Mouse (Mus musculus) midbrain, embryonic 12.5 days (tissue): ENCODE measurements around the gene Ank2. TPM values are rescaled to one million over a fixed set of nuclear protein-coding genes. Genes with fewer than 3 reads are reported as not detected.

Source experiments
- ATAC-seq: fragments of 200-750 bp; cut with Nextera tagmentation; 2 replicates; pipeline ENCODE4 v1.8.0; 2017; ENCODE audit warnings: low read depth, moderate TSS enrichment, moderate library complexity; ENCODE audit not compliant: low FRiP score
- H3K27ac ChIP-seq: fragments of 300-500 bp; sonication (generic); replicated peaks from 2 replicates; pipeline ENCODE4 v1.5.1; 2016; ENCODE audit warnings: mild to moderate bottlenecking
- H3K27me3 ChIP-seq: fragments of 300-500 bp; sonication (generic); 2 replicates; pipeline ENCODE4 v1.6.1; 2016; ENCODE audit warnings: mild to moderate bottlenecking
- H3K36me3 ChIP-seq: fragments of 300-500 bp; sonication (generic); 2 replicates; pipeline ENCODE4 v1.6.1; 2016
- H3K4me1 ChIP-seq: fragments of 300-500 bp; sonication (generic); 2 replicates; pipeline ENCODE4 v1.6.1; 2016
- H3K4me2 ChIP-seq: fragments of 300-500 bp; sonication (generic); replicated peaks from 2 replicates; pipeline ENCODE4 v1.6.1; 2016; ENCODE audit warnings: mild to moderate bottlenecking, moderate library complexity
- H3K4me3 ChIP-seq: fragments of 300-500 bp; sonication (generic); 2 replicates; pipeline ENCODE4 v1.5.1; 2016; ENCODE audit warnings: mild to moderate bottlenecking
- H3K9ac ChIP-seq: fragments of 300-500 bp; sonication (generic); replicated peaks from 2 replicates; pipeline ENCODE4 v1.6.1; 2016; ENCODE audit warnings: mild to moderate bottlenecking, moderate library complexity
- H3K9me3 ChIP-seq: fragments of 300-500 bp; sonication (generic); 2 replicates; pipeline ENCODE4 v1.6.1; 2016; ENCODE audit warnings: mild to moderate bottlenecking
- WGBS: fragments of 180-500 bp; shearing (Covaris S2); methylation state at CpG from one replicate; pipeline ENCODE4 v1.1.7; 2016; 5-methylcytosine and 5-hydroxymethylcytosine counted together
- polyA plus RNA-seq: library from polyadenylated mRNA; unstranded; fragments of >200 nt; fragmentation: Nextera tagmentation; extraction: Ambion mirVana; gene quantifications from 2 replicates; pipeline ENCODE4 v1.2.1, GENCODE M21; 2016

The Ank2 gene
- polyA plus RNA-seq, 1 experiment from 2014 or later: 141 TPM

GRCm38 (mm10) chr3:127137508-127137907, 361.6 kb downstream of the Ank2 start:
- H3K4me1 ChIP-seq: no peaks in the 10 kb centered on the region; the same call in 1 of the 2 replicates
- H3K27ac ChIP-seq: no peak overlapping the region
- WGBS: 75% methylated on average over 5 of the region's 5 CpGs
- no peaks in the 10 kb centered on the region for H3K9me3 ChIP-seq
- no peaks in the 10 kb centered on the region for H3K36me3 ChIP-seq
- H3K27me3 ChIP-seq: no peaks in the 10 kb centered on the region
- H3K4me2 ChIP-seq: no peak overlapping the region
- 0 out of 2 replicates have a peak, but pooled peaks have one; percentile 6 for ATAC-seq
- no peak overlapping the region for H3K9ac ChIP-seq
- no peak overlapping the region for H3K4me3 ChIP-seq

- WGBS: 59% methylated on average over 2 of the region's 2 CpGs
- H3K4me3 ChIP-seq: no peak overlapping the region
- peaks cover 13% of the 10 kb centered on the region for H3K4me1 ChIP-seq
- H3K27me3 ChIP-seq: no peaks in the 10 kb centered on the region
- H3K36me3 ChIP-seq: no peaks in the 10 kb centered on the region
- no peaks in the 10 kb centered on the region for H3K9me3 ChIP-seq
- no peak for ATAC-seq
- no peak overlapping the region for H3K27ac ChIP-seq
- no peak overlapping the region for H3K9ac ChIP-seq
- H3K4me2 ChIP-seq: no peak overlapping the region
Measured at GRCm38 (mm10) chr3:127134062-127134461, 365.1 kb downstream of the Ank2 start.

GRCm38 (mm10) chr3:127131048-127131447, 368.1 kb downstream of the Ank2 start:
- Histone ChIP-seq H3K4me1 (peaks cover 13% of the 10 kb centered on the region), H3K27me3 (no peaks in the 10 kb centered on the region), H3K9me3 (no peaks in the 10 kb centered on the region), H3K4me3 (no peak overlapping the region), H3K4me2 (no peak overlapping the region), H3K9ac (no peak overlapping the region), H3K36me3 (no peaks in the 10 kb centered on the region), H3K27ac (no peak overlapping the region)
- 35% methylated on average over 3 of the region's 3 CpGs for WGBS
- ATAC-seq: no peak

DNA sequence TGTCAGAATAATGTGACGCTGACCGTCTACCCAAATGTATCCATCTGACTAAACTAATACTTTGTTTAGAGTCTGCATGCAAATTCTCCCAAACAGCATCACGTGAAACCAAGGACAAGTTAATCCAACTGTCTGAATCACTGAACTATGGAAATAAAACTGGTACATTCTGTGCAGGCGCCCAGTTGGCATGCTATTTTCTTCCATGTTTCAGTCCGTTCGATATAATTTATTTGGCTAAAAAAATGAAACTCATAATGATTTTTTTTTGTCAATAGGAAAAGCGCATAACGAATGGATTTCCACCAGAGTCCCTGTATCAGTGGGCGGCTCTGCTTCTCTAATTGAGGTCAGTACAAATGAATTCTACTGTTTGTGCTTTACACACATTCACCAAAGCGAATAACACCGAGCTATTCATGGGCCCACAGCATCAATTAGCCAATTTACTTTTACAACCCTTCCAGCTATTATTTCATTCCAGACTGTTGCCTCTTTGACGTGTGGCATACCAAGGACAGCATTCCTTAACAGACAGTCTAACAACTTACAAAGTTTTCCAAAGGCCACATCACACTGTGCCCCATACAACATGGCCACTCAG, 368.9 kb downstream of the Ank2 start:
- 78% methylated on average over 12 of the region's 12 CpGs for WGBS
- Histone ChIP-seq H3K27me3 (no peaks in the 10 kb centered on the region), H3K27ac (no peak overlapping the region), H3K36me3 (no peaks in the 10 kb centered on the region), H3K9me3 (no peaks in the 10 kb centered on the region), H3K4me2 (no peak overlapping the region), H3K4me1 (peaks cover 13% of the 10 kb centered on the region), H3K9ac (no peak overlapping the region), H3K4me3 (no peak overlapping the region)
- 0 out of 2 replicates have a peak, but pooled peaks have one; percentile 39 for ATAC-seq

DNA sequence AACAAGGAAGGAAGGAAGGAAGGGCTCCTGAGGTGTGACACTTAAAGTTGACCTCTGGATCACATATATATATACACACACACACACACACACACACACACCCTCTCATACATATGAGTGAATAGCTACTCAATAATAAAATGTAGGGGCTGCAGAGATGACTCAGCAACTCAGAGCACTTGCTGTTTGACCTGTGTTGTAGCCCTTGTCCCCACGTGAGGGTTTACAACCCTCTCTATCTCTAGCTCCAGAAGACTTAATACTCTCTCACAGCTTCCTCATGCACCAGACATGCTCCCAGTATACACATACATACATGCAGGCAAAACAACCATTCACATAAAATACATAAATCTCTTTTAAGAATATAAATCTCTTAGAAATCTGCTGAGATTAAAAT, 369.4 kb downstream of the Ank2 start:
- Histone ChIP-seq H3K27ac (no peak overlapping the region), H3K4me2 (no peak overlapping the region), H3K36me3 (no peaks in the 10 kb centered on the region), H3K4me1 (peaks cover 16% of the 10 kb centered on the region), H3K9ac (no peak overlapping the region), H3K27me3 (no peaks in the 10 kb centered on the region), H3K9me3 (no peaks in the 10 kb centered on the region), H3K4me3 (no peak overlapping the region)
- 54% methylated on average over 1 of the region's 1 CpGs for WGBS
- ATAC-seq: no peak

GRCm38 (mm10) chr3:127127611-127128010, 371.5 kb downstream of the Ank2 start:
- H3K27me3 ChIP-seq: no peaks in the 10 kb centered on the region
- no peaks in the 10 kb centered on the region for H3K36me3 ChIP-seq
- no peak for ATAC-seq
- H3K4me3 ChIP-seq: no peak overlapping the region
- H3K4me1 ChIP-seq: peaks cover 28% of the 10 kb centered on the region
- no peak overlapping the region for H3K4me2 ChIP-seq
- no peaks in the 10 kb centered on the region for H3K9me3 ChIP-seq
- 60% methylated on average over 1 of the region's 1 CpGs for WGBS
- H3K9ac ChIP-seq: no peak overlapping the region
- H3K27ac ChIP-seq: no peak overlapping the region

- Histone ChIP-seq H3K27ac (no peak overlapping the region), H3K36me3 (no peaks in the 10 kb centered on the region), H3K4me2 (no peak overlapping the region), H3K4me3 (no peak overlapping the region), H3K4me1 (peaks cover 26% of the 10 kb centered on the region), H3K27me3 (no peaks in the 10 kb centered on the region), H3K9ac (no peak overlapping the region), H3K9me3 (no peaks in the 10 kb centered on the region)
- no peak for ATAC-seq
- WGBS: 61% methylated on average over 3 of the region's 3 CpGs
Measured at GRCm38 (mm10) chr3:127126220-127126619, 372.9 kb downstream of the Ank2 start.

DNA sequence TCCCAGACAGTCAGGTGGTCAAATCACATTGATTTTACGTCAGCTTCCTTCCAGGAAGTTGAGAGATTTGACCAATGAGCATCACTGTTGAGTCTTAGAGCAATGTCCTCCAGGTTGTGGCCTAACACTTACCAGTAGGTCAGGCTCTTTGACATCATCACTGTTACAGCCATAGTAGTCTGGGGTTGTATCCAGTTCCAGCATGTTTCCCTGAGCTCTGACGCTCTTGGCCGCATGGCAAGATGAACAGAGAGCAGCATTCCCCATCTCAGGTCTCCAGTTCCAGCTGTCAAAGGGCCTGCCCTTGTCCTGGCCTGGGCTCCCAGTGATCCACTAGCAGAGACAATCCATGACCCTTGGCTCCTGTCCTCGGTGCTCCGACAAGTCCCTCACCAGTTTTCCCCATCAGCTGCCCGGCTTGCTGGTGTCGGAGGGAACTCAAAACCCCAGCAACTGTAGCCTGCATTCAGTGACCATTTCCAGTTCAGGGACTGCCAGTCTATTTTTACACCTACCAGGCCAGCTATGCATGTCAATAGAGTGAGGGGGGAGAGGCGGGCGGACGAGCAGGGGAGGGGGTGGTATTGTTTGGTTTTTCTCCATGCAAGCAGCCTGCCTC, 374.7 kb downstream of the Ank2 start:
- Histone ChIP-seq H3K27ac (no peak overlapping the region), H3K9ac (no peak overlapping the region), H3K9me3 (no peaks in the 10 kb centered on the region), H3K36me3 (no peaks in the 10 kb centered on the region), H3K4me2 (no peak overlapping the region), H3K4me3 (no peak overlapping the region), H3K4me1 (peaks cover 15% of the 10 kb centered on the region), H3K27me3 (no peaks in the 10 kb centered on the region)
- 46% methylated on average over 10 of the region's 10 CpGs for WGBS
- peak; percentile 76 for ATAC-seq

DNA sequence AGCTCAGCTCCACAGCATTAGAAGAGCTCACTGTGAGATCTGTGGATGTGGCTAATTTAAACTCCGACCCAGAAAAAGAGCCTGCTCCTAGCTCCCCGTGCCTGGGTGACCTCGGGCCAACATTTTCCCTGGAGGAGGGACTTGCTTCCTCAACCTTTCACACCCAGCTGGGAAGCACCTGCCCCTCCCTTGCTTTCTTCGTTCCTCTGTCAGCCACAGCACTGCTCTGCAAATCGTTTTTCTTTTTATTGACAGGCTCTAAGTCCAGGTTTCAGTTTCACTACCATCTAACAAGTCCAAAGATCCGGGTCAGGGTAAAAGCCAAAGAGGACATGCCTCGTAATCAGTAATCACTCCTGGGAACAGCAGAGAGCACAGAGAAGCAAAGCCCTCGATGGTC, 375.8 kb downstream of the Ank2 start:
- H3K27ac ChIP-seq: no peak overlapping the region
- 58% methylated on average over 8 of the region's 8 CpGs for WGBS
- no peak for ATAC-seq
- H3K27me3 ChIP-seq: no peaks in the 10 kb centered on the region
- no peak overlapping the region for H3K4me2 ChIP-seq
- H3K9ac ChIP-seq: no peak overlapping the region
- no peaks in the 10 kb centered on the region for H3K36me3 ChIP-seq
- H3K4me3 ChIP-seq: no peak overlapping the region
- H3K9me3 ChIP-seq: no peaks in the 10 kb centered on the region
- peaks cover 15% of the 10 kb centered on the region for H3K4me1 ChIP-seq

- H3K36me3 ChIP-seq: no peaks in the 10 kb centered on the region
- no peak overlapping the region for H3K4me3 ChIP-seq
- ATAC-seq: no peak
- no peaks in the 10 kb centered on the region for H3K27me3 ChIP-seq
- no peaks in the 10 kb centered on the region for H3K9me3 ChIP-seq
- peaks cover 2% of the 10 kb centered on the region; the same call in 1 of the 2 replicates for H3K4me1 ChIP-seq
- WGBS: 85% methylated on average over 4 of the region's 4 CpGs
- no peak overlapping the region for H3K4me2 ChIP-seq
- H3K9ac ChIP-seq: no peak overlapping the region
- H3K27ac ChIP-seq: no peak overlapping the region
Measured at GRCm38 (mm10) chr3:127118777-127119176, 380.4 kb downstream of the Ank2 start.

GRCm38 (mm10) chr3:127116226-127116625, 382.9 kb downstream of the Ank2 start:
- H3K9ac ChIP-seq: no peak overlapping the region
- ATAC-seq: no peak
- no peaks in the 10 kb centered on the region for H3K9me3 ChIP-seq
- no peaks in the 10 kb centered on the region for H3K4me1 ChIP-seq
- no peaks in the 10 kb centered on the region for H3K36me3 ChIP-seq
- 76% methylated on average over 6 of the region's 6 CpGs for WGBS
- no peak overlapping the region for H3K4me3 ChIP-seq
- no peak overlapping the region for H3K27ac ChIP-seq
- H3K27me3 ChIP-seq: no peaks in the 10 kb centered on the region
- H3K4me2 ChIP-seq: no peak overlapping the region

DNA sequence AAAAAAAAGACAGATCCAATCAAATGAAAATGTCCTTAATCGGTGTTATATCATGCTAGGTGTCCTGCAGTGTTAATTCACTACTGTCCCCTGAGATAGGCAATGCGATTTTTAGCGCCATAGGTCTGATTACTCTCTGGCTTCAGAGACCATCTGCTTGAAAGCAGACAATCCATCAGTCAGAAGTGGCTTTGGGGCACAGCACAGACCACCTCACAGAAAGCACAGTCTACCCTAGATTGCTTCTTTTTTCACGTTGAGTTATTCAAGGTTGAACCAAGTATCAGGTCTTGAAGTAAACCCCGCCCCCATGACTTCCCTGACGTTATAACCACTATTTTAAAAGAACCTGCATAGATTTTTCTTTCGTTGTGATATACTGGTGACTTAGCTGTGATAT, 385.9 kb downstream of the Ank2 start:
- no peak overlapping the region for H3K27ac ChIP-seq
- H3K4me2 ChIP-seq: no peak overlapping the region
- WGBS: 82% methylated on average over 7 of the region's 7 CpGs
- no peak overlapping the region for H3K4me3 ChIP-seq
- no peaks in the 10 kb centered on the region for H3K36me3 ChIP-seq
- H3K27me3 ChIP-seq: no peaks in the 10 kb centered on the region
- H3K9ac ChIP-seq: no peak overlapping the region
- no peaks in the 10 kb centered on the region for H3K9me3 ChIP-seq
- no peaks in the 10 kb centered on the region for H3K4me1 ChIP-seq
- ATAC-seq: no peak
